Mouse (Mus musculus) midbrain, postnatal 0 days (tissue): ENCODE results near the gene Snx13. TPM values are rescaled to one million over a fixed set of nuclear protein-coding genes. Genes with fewer than 3 reads are reported as not detected.

Experiments
- ATAC-seq: fragments of 200-750 bp; cut with Nextera tagmentation; 2 replicates; pipeline ENCODE4 v1.8.0; 2017; ENCODE audit warnings: moderate number of reproducible peaks, mild to moderate bottlenecking, moderate TSS enrichment, moderate library complexity; ENCODE audit not compliant: low FRiP score
- DNase-seq: peaks from one replicate; pipeline ENCODE4 v3.0.0-alpha.2; 2015; ENCODE audit warnings: low spot score
- H3K27ac ChIP-seq: fragments of 300-500 bp; sonication (generic); 2 replicates; pipeline ENCODE4 v1.5.1; 2014; ENCODE audit warnings: low read depth, mild to moderate bottlenecking, low read length, mixed read lengths
- H3K27me3 ChIP-seq: fragments of 300-500 bp; sonication (generic); 2 replicates; pipeline ENCODE4 v1.6.1; 2014; ENCODE audit warnings: low read length, control low read depth, mixed read lengths; ENCODE audit not compliant: insufficient read depth
- H3K36me3 ChIP-seq: fragments of 300-500 bp; sonication (generic); 2 replicates; pipeline ENCODE4 v1.6.1; 2014; ENCODE audit warnings: low read length, control low read depth, mixed read lengths; ENCODE audit not compliant: insufficient read depth
- H3K4me1 ChIP-seq: fragments of 300-500 bp; sonication (generic); 2 replicates; pipeline ENCODE4 v1.6.1; 2014; ENCODE audit warnings: mild to moderate bottlenecking, control low read depth, antibody characterized with exemption, low read length, mixed read lengths; ENCODE audit not compliant: insufficient read depth
- H3K4me2 ChIP-seq: fragments of 300-500 bp; sonication (generic); 2 replicates; pipeline ENCODE4 v1.6.1; 2014; ENCODE audit warnings: low read depth, mild to moderate bottlenecking, low read length, mixed read lengths; ENCODE audit not compliant: poor library complexity, severe bottlenecking
- H3K4me3 ChIP-seq: fragments of 300-500 bp; sonication (generic); 2 replicates; pipeline ENCODE4 v1.5.1; 2014; ENCODE audit warnings: low read depth, mild to moderate bottlenecking, low read length, moderate library complexity
- H3K9ac ChIP-seq: fragments of 300-500 bp; sonication (generic); replicated peaks from 2 replicates; pipeline ENCODE4 v1.6.1; 2014; ENCODE audit warnings: mild to moderate bottlenecking, low read length, moderate library complexity, mixed read lengths; ENCODE audit not compliant: poor library complexity, severe bottlenecking
- H3K9me3 ChIP-seq: fragments of 300-500 bp; sonication (generic); 2 replicates; pipeline ENCODE4 v1.6.1; 2016; ENCODE audit warnings: low read length, control low read depth
- CTCF ChIP-seq: IDR thresholded peaks from 2 replicates; pipeline ENCODE4 v1.5.1; 2016; ENCODE audit warnings: antibody characterized with exemption, mild to moderate bottlenecking
- WGBS: fragments of 180-500 bp; shearing (Covaris S2); extraction: QIAGEN DNeasy Blood & Tissue Kit; methylation state at CpG from one replicate; pipeline ENCODE4 v1.1.7; 2014; 5-methylcytosine and 5-hydroxymethylcytosine counted together
- polyA plus RNA-seq: library from polyadenylated mRNA; unstranded; fragments of >200 nt; fragmentation: Nextera tagmentation; extraction: Ambion mirVana; gene quantifications from 2 replicates; pipeline ENCODE4 v1.2.1, GENCODE M21; 2015
- total RNA-seq: library from RNA; depleted of rRNA; stranded (reverse); fragments of >200 nt; gene quantifications from 2 replicates; pipeline ENCODE4 v1.2.3, GENCODE M21; 2014

Snx13 gene
- total and polyA plus RNA-seq, 2 experiments from 2014 or later, result 21.4 to 22.0 TPM

GRCm38 (mm10) chr12:35008340-35009137, 38.4 kb upstream of the Snx13 start:
- no peak for TF ChIP-seq CTCF

GRCm38 (mm10) chr12:35011462-35011861, 35.5 kb upstream of the Snx13 start:
- TF ChIP-seq CTCF, result no peak
- ATAC-seq (no peak), DNase-seq (no peak)
- no peaks in the 10 kb centered on the region for H3K27me3 ChIP-seq
- 0 out of 2 replicates have a peak, but pooled peaks cover 2% of the 10 kb centered on the region for H3K4me1 ChIP-seq
- H3K9me3 ChIP-seq, result no peaks in the 10 kb centered on the region
- no peak overlapping the region for H3K9ac ChIP-seq
- no peak overlapping the region for H3K27ac ChIP-seq
- no peaks in the 10 kb centered on the region for H3K36me3 ChIP-seq
- no peak overlapping the region for H3K4me3 ChIP-seq
- H3K4me2 ChIP-seq, result no peak overlapping the region
- 54% methylated on average over 1 of the region's 1 CpGs for WGBS

More at GRCm38 (mm10) chr12:35008340-35009137, 38.4 kb upstream of the Snx13 start:
- no peaks in the 10 kb centered on the region for H3K27me3 ChIP-seq
- peak overlapping the region; percentile 4; the same call in 1 of the 2 replicates for H3K4me2 ChIP-seq
- 22% methylated on average over 11 of the region's 11 CpGs for WGBS
- DNase-seq (peak; percentile 78), ATAC-seq (peak; percentile 65)
- no peak overlapping the region for H3K9ac ChIP-seq
- no peaks in the 10 kb centered on the region for H3K9me3 ChIP-seq
- H3K27ac ChIP-seq, result no peak overlapping the region
- H3K4me1 ChIP-seq, result 0 out of 2 replicates have a peak, but pooled peaks cover 2% of the 10 kb centered on the region
- no peaks in the 10 kb centered on the region for H3K36me3 ChIP-seq
- H3K4me3 ChIP-seq, result no peak overlapping the region

- Histone ChIP-seq H3K27ac (no peak overlapping the region), H3K4me3 (no peak overlapping the region), H3K9ac (no peak overlapping the region), H3K36me3 (no peaks in the 10 kb centered on the region), H3K9me3 (no peaks in the 10 kb centered on the region), H3K4me2 (no peak overlapping the region), H3K27me3 (no peaks in the 10 kb centered on the region), H3K4me1 (no peaks in the 10 kb centered on the region)
- TF ChIP-seq CTCF, result no peak
- DNase-seq, result no peak
- WGBS, result 57% methylated on average over 2 of the region's 2 CpGs
- ATAC-seq, result no peak
These were observed 33.0 kb upstream of the Snx13 start for GRCm38 (mm10) chr12:35013950-35014349.

GRCm38 (mm10) chr12:35016056-35016455, 30.9 kb upstream of the Snx13 start:
- Histone ChIP-seq H3K9ac (no peak overlapping the region), H3K4me3 (no peak overlapping the region), H3K36me3 (no peaks in the 10 kb centered on the region), H3K4me1 (no peaks in the 10 kb centered on the region), H3K9me3 (no peaks in the 10 kb centered on the region), H3K27me3 (no peaks in the 10 kb centered on the region), H3K27ac (no peak overlapping the region), H3K4me2 (no peak overlapping the region)
- peak; percentile 80 for TF ChIP-seq CTCF
- WGBS, result 52% methylated on average over 3 of the region's 3 CpGs
- DNase-seq, result peak; percentile 87
- no peak for ATAC-seq

GRCm38 (mm10) chr12:35016481-35017250, 30.3 kb upstream of the Snx13 start:
- no peak overlapping the region for H3K4me2 ChIP-seq
- ATAC-seq, result no peak

More at GRCm38 (mm10) chr12:35016481-35017250, 30.3 kb upstream of the Snx13 start:
- 94% methylated on average over 9 of the region's 9 CpGs for WGBS
- Histone ChIP-seq H3K4me3 (no peak overlapping the region), H3K9me3 (no peaks in the 10 kb centered on the region), H3K27ac (no peak overlapping the region), H3K4me1 (no peaks in the 10 kb centered on the region), H3K36me3 (no peaks in the 10 kb centered on the region), H3K27me3 (no peaks in the 10 kb centered on the region), H3K9ac (no peak overlapping the region)
- DNase-seq, result no peak
- TF ChIP-seq CTCF, result no peak
